Mouse (Mus musculus) forebrain, embryonic 16.5 days (tissue): ENCODE measurements around the gene Nsmce3. TPM values are rescaled to one million over a fixed set of nuclear protein-coding genes. Genes with fewer than 3 reads are reported as not detected.

Source experiments
- ATAC-seq: fragments of 200-750 bp; cut with Nextera tagmentation; 2 replicates; pipeline ENCODE4 v1.8.0; 2017; ENCODE audit warnings: mild to moderate bottlenecking, moderate library complexity
- H3K27ac ChIP-seq: fragments of 300-500 bp; sonication (generic); 2 replicates; pipeline ENCODE4 v1.5.1; 2014; ENCODE audit warnings: low read length, control low read depth
- H3K27me3 ChIP-seq: fragments of 300-500 bp; sonication (generic); replicated peaks from 2 replicates; pipeline ENCODE4 v1.6.1; 2014; ENCODE audit warnings: low read length; ENCODE audit not compliant: control insufficient read depth, insufficient read depth
- H3K36me3 ChIP-seq: fragments of 300-500 bp; sonication (generic); 2 replicates; pipeline ENCODE4 v1.6.1; 2014; ENCODE audit not compliant: control insufficient read depth, insufficient read depth
- H3K4me1 ChIP-seq: fragments of 300-500 bp; sonication (generic); replicated peaks from 2 replicates; pipeline ENCODE4 v1.6.1; 2014; ENCODE audit warnings: low read length; ENCODE audit not compliant: control insufficient read depth, insufficient read depth
- H3K4me2 ChIP-seq: fragments of 300-500 bp; sonication (generic); 2 replicates; pipeline ENCODE4 v1.6.1; 2014; ENCODE audit warnings: mild to moderate bottlenecking, low read length, control low read depth
- H3K4me3 ChIP-seq: fragments of 300-500 bp; sonication (generic); replicated peaks from 2 replicates; pipeline ENCODE4 v1.5.1; 2014; ENCODE audit warnings: mild to moderate bottlenecking, low read length, control low read depth
- H3K9ac ChIP-seq: fragments of 300-500 bp; sonication (generic); replicated peaks from 2 replicates; pipeline ENCODE4 v1.6.1; 2014; ENCODE audit warnings: low read depth, low read length, control low read depth
- H3K9me3 ChIP-seq: fragments of 300-500 bp; sonication (generic); 2 replicates; pipeline ENCODE4 v1.6.1; 2016; ENCODE audit warnings: low read length; ENCODE audit not compliant: control insufficient read depth
- WGBS: fragments of 180-500 bp; shearing (Covaris S2); extraction: QIAGEN DNeasy Blood & Tissue Kit; methylation state at CpG from one replicate; pipeline ENCODE4 v1.1.7; 2014; 5-methylcytosine and 5-hydroxymethylcytosine counted together
- polyA plus RNA-seq: library from polyadenylated mRNA; unstranded; fragments of >200 nt; fragmentation: Nextera tagmentation; extraction: Ambion mirVana; gene quantifications from 2 replicates; pipeline ENCODE4 v1.2.1, GENCODE M21; 2015

Gene Nsmce3
- polyA plus RNA-seq, 1 experiment from 2014 or later: 9.5 TPM

- Histone ChIP-seq H3K4me3 (no peak overlapping the region), H3K9ac (no peak overlapping the region), H3K27me3 (no peaks in the 10 kb centered on the region), H3K9me3 (no peaks in the 10 kb centered on the region), H3K4me1 (no peaks in the 10 kb centered on the region), H3K4me2 (no peak overlapping the region), H3K27ac (no peak overlapping the region), H3K36me3 (no peaks in the 10 kb centered on the region)
- WGBS: 55% methylated on average over 5 of the region's 5 CpGs
- no peak; the same call in 1 of the 2 replicates for ATAC-seq
Measured at GRCm38 (mm10) chr7:64847366-64847899, 25.4 kb downstream of the Nsmce3 start.

GRCm38 (mm10) chr7:64846061-64846460 lies 26.7 kb downstream of the Nsmce3 start:
- Histone ChIP-seq H3K4me1 (peaks cover 5% of the 10 kb centered on the region), H3K9ac (no peak overlapping the region), H3K9me3 (no peaks in the 10 kb centered on the region), H3K27ac (no peak overlapping the region), H3K27me3 (no peaks in the 10 kb centered on the region), H3K4me2 (no peak overlapping the region), H3K4me3 (no peak overlapping the region), H3K36me3 (no peaks in the 10 kb centered on the region)
- WGBS: 72% methylated on average over 3 of the region's 3 CpGs
- ATAC-seq: no peak

- H3K9me3 ChIP-seq: no peaks in the 10 kb centered on the region
- H3K27me3 ChIP-seq: no peaks in the 10 kb centered on the region
- H3K4me3 ChIP-seq: no peak overlapping the region
- WGBS: 28% methylated on average over 10 of the region's 10 CpGs
- no peak overlapping the region for H3K9ac ChIP-seq
- no peak overlapping the region for H3K27ac ChIP-seq
- no peaks in the 10 kb centered on the region for H3K36me3 ChIP-seq
- peak; percentile 68 for ATAC-seq
- H3K4me1 ChIP-seq: peaks cover 17% of the 10 kb centered on the region
- H3K4me2 ChIP-seq: no peak overlapping the region
Measured at GRCm38 (mm10) chr7:64840946-64841659, 31.7 kb downstream of the Nsmce3 start.

- Histone ChIP-seq H3K4me3 (no peak overlapping the region), H3K9me3 (no peaks in the 10 kb centered on the region), H3K4me2 (no peak overlapping the region; the same call in 1 of the 2 replicates), H3K4me1 (peaks cover 17% of the 10 kb centered on the region), H3K27me3 (no peaks in the 10 kb centered on the region), H3K27ac (no peak overlapping the region), H3K9ac (no peak overlapping the region), H3K36me3 (no peaks in the 10 kb centered on the region)
- 65% methylated on average over 1 of the region's 1 CpGs for WGBS
- no peak for ATAC-seq
Measured at GRCm38 (mm10) chr7:64840576-64840895, 32.3 kb downstream of the Nsmce3 start.

- no peaks in the 10 kb centered on the region for H3K9me3 ChIP-seq
- 0 out of 2 replicates have a peak overlapping the region, but pooled peaks have one; percentile 23 for H3K9ac ChIP-seq
- 4% methylated on average over 21 of the region's 21 CpGs for WGBS
- ATAC-seq: peak; percentile 88
- H3K4me2 ChIP-seq: peak overlapping the region; percentile 46
- H3K36me3 ChIP-seq: no peaks in the 10 kb centered on the region
- no peaks in the 10 kb centered on the region for H3K27me3 ChIP-seq
- H3K27ac ChIP-seq: no peak overlapping the region
- peak overlapping the region; percentile 14 for H3K4me3 ChIP-seq
- H3K4me1 ChIP-seq: peaks cover 17% of the 10 kb centered on the region
Measured at GRCm38 (mm10) chr7:64839801-64840575, 32.8 kb downstream of the Nsmce3 start.

- ATAC-seq: peak; percentile 1; the same call in 1 of the 2 replicates
- 50% methylated on average over 2 of the region's 2 CpGs for WGBS
- no peak overlapping the region for H3K4me2 ChIP-seq
Measured at GRCm38 (mm10) chr7:64839281-64839680, 33.5 kb downstream of the Nsmce3 start.

GRCm38 (mm10) chr7:64830214-64830995 lies 42.4 kb downstream of the Nsmce3 start:
- Histone ChIP-seq H3K27me3 (no peaks in the 10 kb centered on the region), H3K36me3 (no peaks in the 10 kb centered on the region), H3K27ac (no peak overlapping the region), H3K9me3 (0 out of 2 replicates have a peak, but pooled peaks cover 2% of the 10 kb centered on the region), H3K9ac (no peak overlapping the region), H3K4me2 (no peak overlapping the region), H3K4me3 (no peak overlapping the region), H3K4me1 (no peaks in the 10 kb centered on the region)
- no peak for ATAC-seq
- 59% methylated on average over 5 of the region's 5 CpGs for WGBS

More at GRCm38 (mm10) chr7:64839281-64839680, 33.5 kb downstream of the Nsmce3 start:
- Histone ChIP-seq H3K4me3 (no peak overlapping the region), H3K27me3 (no peaks in the 10 kb centered on the region), H3K9ac (no peak overlapping the region), H3K27ac (no peak overlapping the region), H3K9me3 (no peaks in the 10 kb centered on the region), H3K4me1 (peaks cover 17% of the 10 kb centered on the region), H3K36me3 (no peaks in the 10 kb centered on the region)

- no peaks in the 10 kb centered on the region for H3K27me3 ChIP-seq
- no peaks in the 10 kb centered on the region for H3K9me3 ChIP-seq
- H3K36me3 ChIP-seq: no peaks in the 10 kb centered on the region
- H3K4me1 ChIP-seq: no peaks in the 10 kb centered on the region
- no peak overlapping the region for H3K4me3 ChIP-seq
- 86% methylated on average over 5 of the region's 5 CpGs for WGBS
- no peak overlapping the region for H3K27ac ChIP-seq
- H3K9ac ChIP-seq: no peak overlapping the region
- H3K4me2 ChIP-seq: no peak overlapping the region
- no peak for ATAC-seq
Measured at GRCm38 (mm10) chr7:64821081-64821480, 51.7 kb downstream of the Nsmce3 start.

GRCm38 (mm10) chr7:64819683-64820082 lies 53.1 kb downstream of the Nsmce3 start:
- Histone ChIP-seq H3K27ac (no peak overlapping the region), H3K9ac (no peak overlapping the region), H3K4me2 (no peak overlapping the region), H3K4me1 (no peaks in the 10 kb centered on the region), H3K9me3 (no peaks in the 10 kb centered on the region), H3K36me3 (no peaks in the 10 kb centered on the region), H3K4me3 (no peak overlapping the region), H3K27me3 (no peaks in the 10 kb centered on the region)
- ATAC-seq: no peak
- WGBS: 89% methylated on average over 9 of the region's 9 CpGs
